Mouse (Mus musculus) CH12.LX (cell line): ENCODE measurements around the gene Hdac6.
A peak's percentile ranks its signal among the peaks of the same experiment; 100 is the strongest.

Source experiments
- BHLHE40 ChIP-seq: IDR thresholded peaks from 2 replicates; pipeline ENCODE4 v1.6.1; 2011; ENCODE audit warnings: mild to moderate bottlenecking, low read depth, low read length, improper control_type of control experiment
- CHD2 ChIP-seq: IDR thresholded peaks from 2 replicates; pipeline ENCODE4 v1.6.1; 2011; ENCODE audit warnings: low read length, improper control_type of control experiment
- CTCF ChIP-seq, 2 experiments: IDR thresholded peaks in 1 of 2; conservative IDR thresholded peaks in 1 of 2; 2 replicates each; pipeline ENCODE4 v1.5.1; 2011 to 2012; ENCODE audit warnings: low read depth in 2 of 2, low read length in 2 of 2, improper control_type of control experiment in 1 of 2, inconsistent platforms in 1 of 2, mild to moderate bottlenecking in 1 of 2, moderate library complexity in 1 of 2
- JUND ChIP-seq: conservative IDR thresholded peaks from 2 replicates; pipeline ENCODE4 v1.6.1; 2011; ENCODE audit warnings: low read depth, low read length, improper control_type of control experiment
- MYC ChIP-seq: IDR thresholded peaks from 2 replicates; pipeline ENCODE4 v1.6.1; 2011; ENCODE audit warnings: low read depth, mild to moderate bottlenecking, improper control_type of control experiment, low read length
- POLR2A ChIP-seq: IDR thresholded peaks from 2 replicates; pipeline ENCODE4 v1.6.1; 2011; ENCODE audit warnings: low read depth, mild to moderate bottlenecking, improper control_type of control experiment, low read length
- TCF12 ChIP-seq: IDR thresholded peaks from 2 replicates; pipeline ENCODE4 v1.6.1; 2014; ENCODE audit warnings: low read depth, mild to moderate bottlenecking, inconsistent platforms, low read length, improper control_type of control experiment
- UBTF ChIP-seq: IDR thresholded peaks from 2 replicates; pipeline ENCODE4 v1.6.1; 2012; ENCODE audit warnings: low read depth, mild to moderate bottlenecking, inconsistent platforms, low read length, improper control_type of control experiment, moderate library complexity
- USF1 ChIP-seq: IDR thresholded peaks from 2 replicates; pipeline ENCODE4 v1.6.1; 2014; ENCODE audit warnings: low read depth, mild to moderate bottlenecking, inconsistent platforms, low read length, improper control_type of control experiment
- ZNF384 ChIP-seq: IDR thresholded peaks from 2 replicates; pipeline ENCODE4 v1.6.1; 2012; ENCODE audit warnings: low read depth, low read length, improper control_type of control experiment, inconsistent platforms

- TF ChIP-seq TCF12, result 0 out of 2 replicates have a peak, but pooled peaks have one; percentile 23
- TF ChIP-seq CTCF (conservative IDR thresholded peaks at IDR 0.05 in 1 of 2, IDR thresholded peaks at IDR 0.05 in 1 of 2; ENCODE audit: low read depth in 2 of 2, low read length in 2 of 2), result no peak
- TF ChIP-seq BHLHE40, result no peak
- no peak for TF ChIP-seq USF1
- TF ChIP-seq POLR2A, result peak; percentile 70
- TF ChIP-seq ZNF384, result no peak
- no peak for TF ChIP-seq JUND
- no peak for TF ChIP-seq UBTF
- TF ChIP-seq CHD2, result no peak
- no peak for TF ChIP-seq MYC
Measured at GRCm38 (mm10) chrX:7947108-7947899, at the start of gene Hdac6.
